Mouse (Mus musculus) ovary, adult 2 months (tissue): Measurements from ENCODE around the gene Rtl4. TPM values are rescaled to one million over a fixed set of nuclear protein-coding genes. Genes with fewer than 3 reads are reported as not detected.

Source experiments
- polyA plus RNA-seq: library from polyadenylated mRNA; depleted of rRNA; stranded (reverse); fragments of >200 nt; gene quantifications from 2 replicates; pipeline ENCODE4 v1.2.3, GENCODE M21; 2012; rRNA removed

Rtl4 gene
- polyA plus RNA-seq = 0.17 and 0.49 TPM in 2 replicates

GRCm38 (mm10) chrX:144688207-144689118 is at the start of gene Rtl4:
TSS of gene Rtl4 (plus strand) at chrX:144688907.

DNA sequence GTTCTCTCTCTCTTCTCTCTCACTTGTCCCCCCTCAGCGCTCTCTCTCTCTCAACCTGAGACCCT is 733 bp upstream of the Rtl4 start, which contains the start of gene Trpc5:
Trpc5 (minus strand) TSS at position 39 of the 65 bp plus-strand sequence.

Other genes starting within 250 kb of the Rtl4 start
- not detected in 2 replicates for gene Trpc5os, start 232.3 kb upstream of the Rtl4 start, polyA plus RNA-seq
- 0.18 and 0.23 TPM in 2 replicates for gene Trpc5, start 727 bp upstream of the Rtl4 start, polyA plus RNA-seq